Mouse (Mus musculus): ENCODE results near the gene Zkscan14. TPM values are rescaled to one million over a fixed set of nuclear protein-coding genes. Genes with fewer than 3 reads are reported as not detected.

The Zkscan14 gene
- polyA plus RNA-seq, 1 experiment: 6.0 TPM

- Histone ChIP-seq H3K4me3 (ENCODE audit: low read depth, low read length) (no peak overlapping the region), H3K36me3 (ENCODE audit: control insufficient read depth, insufficient read depth, low read length, poor library complexity, severe bottlenecking) (peaks cover 1% of the 10 kb centered on the region)
These were observed 24.8 kb upstream of the Zkscan14 start for GRCm38 (mm10) chr5:145226453-145226852.

GRCm38 (mm10) chr5:145223395-145223794, 21.7 kb upstream of the Zkscan14 start:
- 0 out of 2 replicates have a peak overlapping the region, but pooled peaks have one; percentile 26 for H3K9ac ChIP-seq (ENCODE audit: low read depth, poor library complexity, severe bottlenecking)
- TF ChIP-seq EP300 (IDR thresholded peaks at IDR 0.05; ENCODE audit: insufficient read depth, low read depth, low read length): no peak
- TF ChIP-seq CTCF (IDR thresholded peaks at IDR 0.05; ENCODE audit: low read depth, low read length): no peak
- no peak for TF ChIP-seq POLR2A (IDR thresholded peaks at IDR 0.05; ENCODE audit: insufficient read depth, low read length)
- peak overlapping the region; percentile 56 for H3K27ac ChIP-seq (ENCODE audit: insufficient read depth, low read length)
- H3K9me3 ChIP-seq (replicated peaks; ENCODE audit: control insufficient read depth, insufficient read depth, low read length, poor library complexity, severe bottlenecking): no peaks in the 10 kb centered on the region
- no peaks in the 10 kb centered on the region for H3K27me3 ChIP-seq (ENCODE audit: control insufficient read depth, insufficient read depth, low read length, poor library complexity, severe bottlenecking)
- no peak overlapping the region for H3K4me3 ChIP-seq (ENCODE audit: low read depth, low read length)
- peaks cover 3% of the 10 kb centered on the region for H3K4me1 ChIP-seq (ENCODE audit: control insufficient read depth, insufficient read depth, low read length)
- peaks cover 10% of the 10 kb centered on the region for H3K36me3 ChIP-seq (ENCODE audit: control insufficient read depth, insufficient read depth, low read length, poor library complexity, severe bottlenecking)

More at GRCm38 (mm10) chr5:145226453-145226852, 24.8 kb upstream of the Zkscan14 start:
- Histone ChIP-seq H3K9ac (ENCODE audit: low read depth, poor library complexity, severe bottlenecking) (no peak overlapping the region), H3K9me3 (replicated peaks; ENCODE audit: control insufficient read depth, insufficient read depth, low read length, poor library complexity, severe bottlenecking) (no peaks in the 10 kb centered on the region), H3K27ac (ENCODE audit: insufficient read depth, low read length) (no peak overlapping the region), H3K27me3 (ENCODE audit: control insufficient read depth, insufficient read depth, low read length, poor library complexity, severe bottlenecking) (no peaks in the 10 kb centered on the region), H3K4me1 (ENCODE audit: control insufficient read depth, insufficient read depth, low read length) (peaks cover 3% of the 10 kb centered on the region)
- TF ChIP-seq POLR2A (IDR thresholded peaks at IDR 0.05; ENCODE audit: insufficient read depth, low read length): no peak
- no peak for TF ChIP-seq CTCF (IDR thresholded peaks at IDR 0.05; ENCODE audit: low read depth, low read length)
- TF ChIP-seq EP300 (IDR thresholded peaks at IDR 0.05; ENCODE audit: insufficient read depth, low read depth, low read length): no peak

- Histone ChIP-seq H3K27me3 (ENCODE audit: control insufficient read depth, insufficient read depth, low read length, poor library complexity, severe bottlenecking) (no peaks in the 10 kb centered on the region), H3K9ac (ENCODE audit: low read depth, poor library complexity, severe bottlenecking) (no peak overlapping the region), H3K27ac (ENCODE audit: insufficient read depth, low read length) (peak overlapping the region; percentile 56), H3K36me3 (ENCODE audit: control insufficient read depth, insufficient read depth, low read length, poor library complexity, severe bottlenecking) (peaks cover 10% of the 10 kb centered on the region), H3K9me3 (replicated peaks; ENCODE audit: control insufficient read depth, insufficient read depth, low read length, poor library complexity, severe bottlenecking) (no peaks in the 10 kb centered on the region), H3K4me3 (ENCODE audit: low read depth, low read length) (no peak overlapping the region), H3K4me1 (ENCODE audit: control insufficient read depth, insufficient read depth, low read length) (peaks cover 3% of the 10 kb centered on the region)
- TF ChIP-seq CTCF (IDR thresholded peaks at IDR 0.05; ENCODE audit: low read depth, low read length) (no peak), EP300 (IDR thresholded peaks at IDR 0.05; ENCODE audit: insufficient read depth, low read depth, low read length) (peak; percentile 77; the same call in 1 of the 2 replicates)
These were observed 21.2 kb upstream of the Zkscan14 start for GRCm38 (mm10) chr5:145222840-145223239.

- peaks cover 3% of the 10 kb centered on the region for H3K4me1 ChIP-seq (ENCODE audit: control insufficient read depth, insufficient read depth, low read length)
- H3K27me3 ChIP-seq (ENCODE audit: control insufficient read depth, insufficient read depth, low read length, poor library complexity, severe bottlenecking): no peaks in the 10 kb centered on the region
- H3K36me3 ChIP-seq (ENCODE audit: control insufficient read depth, insufficient read depth, low read length, poor library complexity, severe bottlenecking): peaks cover 10% of the 10 kb centered on the region
These were observed 18.3 kb upstream of the Zkscan14 start for GRCm38 (mm10) chr5:145219981-145220380.

GRCm38 (mm10) chr5:145218671-145219070, 17.0 kb upstream of the Zkscan14 start:
- H3K9ac ChIP-seq (ENCODE audit: low read depth, poor library complexity, severe bottlenecking): peak overlapping the region; percentile 30
- no peak for TF ChIP-seq POLR2A (IDR thresholded peaks at IDR 0.05; ENCODE audit: insufficient read depth, low read length)
- TF ChIP-seq EP300 (IDR thresholded peaks at IDR 0.05; ENCODE audit: insufficient read depth, low read depth, low read length): no peak
- no peak for TF ChIP-seq CTCF (IDR thresholded peaks at IDR 0.05; ENCODE audit: low read depth, low read length)
- H3K4me3 ChIP-seq (ENCODE audit: low read depth, low read length): peak overlapping the region; percentile 31
- peaks cover 10% of the 10 kb centered on the region for H3K36me3 ChIP-seq (ENCODE audit: control insufficient read depth, insufficient read depth, low read length, poor library complexity, severe bottlenecking)
- no peaks in the 10 kb centered on the region for H3K9me3 ChIP-seq (replicated peaks; ENCODE audit: control insufficient read depth, insufficient read depth, low read length, poor library complexity, severe bottlenecking)
- no peaks in the 10 kb centered on the region for H3K27me3 ChIP-seq (ENCODE audit: control insufficient read depth, insufficient read depth, low read length, poor library complexity, severe bottlenecking)
- peaks cover 3% of the 10 kb centered on the region for H3K4me1 ChIP-seq (ENCODE audit: control insufficient read depth, insufficient read depth, low read length)
- H3K27ac ChIP-seq (ENCODE audit: insufficient read depth, low read length): peak overlapping the region; percentile 68

More at GRCm38 (mm10) chr5:145219981-145220380, 18.3 kb upstream of the Zkscan14 start:
- Histone ChIP-seq H3K4me3 (ENCODE audit: low read depth, low read length) (no peak overlapping the region), H3K9ac (ENCODE audit: low read depth, poor library complexity, severe bottlenecking) (no peak overlapping the region), H3K27ac (ENCODE audit: insufficient read depth, low read length) (no peak overlapping the region), H3K9me3 (replicated peaks; ENCODE audit: control insufficient read depth, insufficient read depth, low read length, poor library complexity, severe bottlenecking) (no peaks in the 10 kb centered on the region)
- no peak for TF ChIP-seq EP300 (IDR thresholded peaks at IDR 0.05; ENCODE audit: insufficient read depth, low read depth, low read length)
- TF ChIP-seq CTCF (IDR thresholded peaks at IDR 0.05; ENCODE audit: low read depth, low read length): no peak
- no peak for TF ChIP-seq POLR2A (IDR thresholded peaks at IDR 0.05; ENCODE audit: insufficient read depth, low read length)

GRCm38 (mm10) chr5:145218206-145218605, 16.5 kb upstream of the Zkscan14 start:
- peak overlapping the region; percentile 31 for H3K4me3 ChIP-seq (ENCODE audit: low read depth, low read length)
- peaks cover 12% of the 10 kb centered on the region for H3K36me3 ChIP-seq (ENCODE audit: control insufficient read depth, insufficient read depth, low read length, poor library complexity, severe bottlenecking)
- peak overlapping the region; percentile 30 for H3K9ac ChIP-seq (ENCODE audit: low read depth, poor library complexity, severe bottlenecking)

More at GRCm38 (mm10) chr5:145218206-145218605, 16.5 kb upstream of the Zkscan14 start:
- Histone ChIP-seq H3K4me1 (ENCODE audit: control insufficient read depth, insufficient read depth, low read length) (peaks cover 3% of the 10 kb centered on the region), H3K27ac (ENCODE audit: insufficient read depth, low read length) (peak overlapping the region; percentile 68), H3K9me3 (replicated peaks; ENCODE audit: control insufficient read depth, insufficient read depth, low read length, poor library complexity, severe bottlenecking) (no peaks in the 10 kb centered on the region), H3K27me3 (ENCODE audit: control insufficient read depth, insufficient read depth, low read length, poor library complexity, severe bottlenecking) (no peaks in the 10 kb centered on the region)
- TF ChIP-seq POLR2A (IDR thresholded peaks at IDR 0.05; ENCODE audit: insufficient read depth, low read length) (no peak), CTCF (IDR thresholded peaks at IDR 0.05; ENCODE audit: low read depth, low read length) (no peak), EP300 (IDR thresholded peaks at IDR 0.05; ENCODE audit: insufficient read depth, low read depth, low read length) (no peak)

Measured in ES-Bruce4 (cell line).